Mouse (Mus musculus): ENCODE results near the gene Bcar3.

The Bcar3 gene

DNA sequence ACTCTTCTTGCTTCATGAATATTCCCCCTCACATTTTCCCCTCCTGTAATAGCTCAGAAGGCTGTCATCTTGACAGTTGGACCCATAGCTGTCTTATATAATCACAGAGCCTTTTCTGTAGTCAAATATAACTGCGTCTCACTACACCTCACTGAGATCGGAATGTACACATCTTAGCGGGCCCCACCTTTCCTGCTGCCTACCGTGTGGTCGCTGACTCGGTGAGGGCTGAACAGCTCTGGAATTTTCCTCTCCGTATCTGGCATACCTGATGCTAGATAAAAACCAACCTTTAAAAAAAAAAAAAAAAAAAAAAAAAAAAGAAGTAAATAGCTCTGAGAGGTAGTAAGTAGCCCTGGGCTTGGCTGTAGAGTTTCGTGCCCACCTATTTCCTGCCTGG lies 164.8 kb downstream of the Bcar3 start:
- DNase-seq (ENCODE audit: low spot score): no peak

DNA sequence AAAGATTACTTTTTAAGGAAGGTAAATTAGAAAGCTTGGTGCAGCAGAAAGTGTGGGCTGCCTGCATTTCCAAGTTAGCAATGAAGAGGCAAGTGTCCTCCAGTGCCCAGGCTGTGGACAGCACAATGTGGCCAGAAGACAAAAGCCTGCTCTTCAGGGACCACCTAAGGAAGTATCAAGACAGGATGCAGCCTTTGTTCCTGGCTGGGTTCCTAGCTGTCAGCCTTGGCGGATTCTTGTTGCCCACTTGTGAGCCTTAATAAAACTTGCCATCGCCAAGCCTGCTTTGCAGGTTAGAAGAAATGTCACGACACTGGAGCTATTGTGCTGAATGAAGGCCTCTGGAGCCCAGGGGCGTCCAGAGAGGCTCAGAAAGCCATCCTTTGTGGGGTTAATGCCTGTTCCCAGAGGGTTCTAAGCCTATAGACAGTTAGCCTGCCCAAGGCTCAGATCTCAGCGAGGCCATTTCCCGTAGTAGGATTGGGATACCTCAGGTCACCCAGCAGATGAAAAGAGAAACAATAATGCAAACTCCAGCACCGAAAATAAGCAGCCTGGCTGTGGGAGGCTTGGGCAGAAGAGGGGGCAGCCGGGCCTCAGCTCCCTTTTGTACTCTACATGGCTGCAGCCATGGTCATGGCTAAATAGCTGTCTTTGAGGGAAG lies 167.0 kb downstream of the Bcar3 start:
- no peak for DNase-seq (ENCODE audit: low spot score)

DNA sequence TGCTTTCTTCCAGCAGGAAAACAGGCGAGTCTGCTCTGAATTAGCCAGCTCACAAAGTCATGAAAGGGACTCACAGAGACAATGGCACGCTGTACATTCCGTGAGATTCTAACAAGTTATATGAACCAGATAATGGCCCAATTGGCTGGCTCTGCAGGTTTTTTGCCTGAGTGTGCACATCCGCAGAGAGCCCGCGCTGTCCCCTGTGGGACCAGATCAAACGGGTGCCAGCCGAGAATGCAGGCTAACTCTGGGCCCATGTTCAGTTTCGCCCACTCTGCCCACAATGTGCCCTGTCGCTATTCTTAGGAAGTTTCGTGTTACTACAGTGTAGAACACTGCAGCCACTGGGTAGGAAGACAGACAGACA lies 167.6 kb downstream of the Bcar3 start:
- no peak for DNase-seq (ENCODE audit: low spot score)

DNA sequence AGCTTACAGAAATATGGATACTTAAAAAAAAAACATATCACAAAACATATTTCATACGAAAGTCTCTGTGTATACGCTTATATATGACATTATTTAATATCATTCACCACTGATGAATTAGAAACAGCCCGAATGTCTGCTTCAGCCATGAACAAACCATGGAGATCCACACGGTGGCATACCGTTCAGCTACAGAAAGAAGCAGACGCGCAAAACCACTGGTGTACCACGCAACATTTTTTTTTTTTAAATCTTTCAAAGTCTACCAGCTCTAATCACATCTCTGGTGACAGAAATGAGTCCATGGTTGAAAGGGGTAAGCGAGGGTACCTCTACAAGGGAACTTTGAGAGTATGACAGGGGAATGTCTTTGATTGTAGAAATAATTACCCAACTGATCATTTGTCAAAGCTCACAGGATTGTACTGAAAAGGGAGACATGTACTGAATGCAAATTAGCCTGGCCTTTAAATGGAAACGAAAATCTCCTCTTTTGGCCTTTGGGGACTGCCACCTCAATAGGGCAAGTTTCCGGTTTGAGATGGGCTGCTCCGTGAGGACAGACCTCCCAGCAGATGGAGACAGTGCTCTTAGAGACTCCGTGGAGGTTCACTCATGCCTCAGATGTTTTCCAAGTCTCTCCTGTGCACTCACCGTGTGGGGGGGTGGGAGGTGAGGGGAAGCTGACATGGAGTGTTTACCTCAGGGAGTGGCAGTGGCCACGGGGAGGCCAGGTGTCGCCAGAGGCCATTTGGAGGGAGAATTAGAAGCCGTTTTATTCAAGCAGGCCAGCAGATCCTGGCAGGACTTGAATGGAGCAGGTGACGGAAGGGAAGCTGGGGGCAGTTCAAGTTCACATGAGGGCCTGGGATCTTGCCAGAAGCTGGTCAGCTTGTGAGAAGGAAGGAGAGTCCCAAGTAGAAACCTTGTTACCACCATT lies 168.3 kb downstream of the Bcar3 start:
- DNase-seq (ENCODE audit: low spot score): no peak

DNA sequence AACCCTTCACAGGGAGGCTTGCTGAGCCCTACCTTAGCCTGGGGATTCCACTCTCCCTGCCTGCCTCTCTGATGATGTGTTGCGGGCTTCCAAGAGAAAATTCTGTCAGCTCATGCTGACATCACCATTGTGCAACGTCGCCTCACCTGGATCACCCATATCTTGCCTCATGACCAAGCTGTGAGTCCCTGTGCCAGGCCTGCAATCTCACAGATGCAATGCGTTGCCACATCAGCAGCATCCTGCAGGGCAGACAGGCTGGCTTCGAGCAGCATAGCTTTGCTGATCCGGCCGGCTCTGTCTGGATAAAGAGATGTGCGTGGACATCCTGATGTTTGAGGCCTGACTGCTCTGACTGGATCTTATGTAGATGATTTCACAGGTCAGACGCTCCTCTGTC lies 169.2 kb downstream of the Bcar3 start:
- DNase-seq (ENCODE audit: low spot score): no peak

DNA sequence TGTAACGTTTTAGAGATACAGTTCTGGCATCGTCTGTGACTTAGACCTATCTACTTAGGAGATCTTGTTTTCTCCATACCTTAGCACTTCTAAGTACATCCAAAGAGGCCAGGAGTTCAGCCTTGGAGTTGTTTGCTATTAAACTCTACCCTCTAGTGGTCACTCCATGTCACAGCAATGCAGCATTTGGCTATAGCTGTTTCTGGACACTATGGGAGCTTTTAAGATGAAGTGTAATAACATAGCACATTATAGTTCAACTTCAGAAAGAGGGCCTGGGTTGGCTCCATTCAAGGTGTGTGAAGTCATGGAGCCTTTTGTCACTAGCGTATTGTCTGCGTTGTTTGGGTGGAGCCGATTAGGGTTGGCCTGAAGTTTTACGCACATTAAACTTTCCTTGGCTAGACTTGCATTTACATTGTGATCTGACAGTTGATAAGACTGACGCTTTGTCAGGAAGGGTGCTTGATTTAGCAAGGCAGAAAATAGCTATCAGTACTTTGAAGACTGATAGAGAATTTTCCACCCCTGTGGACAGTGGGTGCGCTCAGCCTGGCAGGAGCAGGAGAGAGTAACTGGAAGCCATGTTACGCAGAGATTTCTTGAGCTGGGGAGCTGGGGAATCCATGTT lies 172.3 kb downstream of the Bcar3 start:
- peak; percentile 75 for DNase-seq (ENCODE audit: low spot score)

DNA sequence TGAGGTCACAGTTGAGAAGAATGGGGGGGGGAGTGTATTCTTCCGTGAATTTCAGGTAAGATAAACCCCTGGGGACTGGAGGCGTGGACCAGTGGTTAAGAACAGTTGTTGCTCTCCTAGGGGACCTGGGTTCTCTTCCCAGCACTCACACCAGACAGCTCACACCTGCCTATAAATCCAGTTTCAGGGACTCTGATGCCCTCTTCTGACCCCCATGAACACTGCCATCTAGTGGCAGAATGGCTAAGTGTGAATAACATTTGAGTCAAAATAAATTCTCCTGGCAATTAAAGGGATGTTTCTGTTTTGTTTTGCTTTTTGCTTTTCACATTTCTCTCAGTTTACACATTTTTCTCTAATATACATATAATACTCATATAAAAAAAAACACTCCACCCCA lies 174.0 kb downstream of the Bcar3 start:
- peak; percentile 50 for DNase-seq (ENCODE audit: low spot score)

DNA sequence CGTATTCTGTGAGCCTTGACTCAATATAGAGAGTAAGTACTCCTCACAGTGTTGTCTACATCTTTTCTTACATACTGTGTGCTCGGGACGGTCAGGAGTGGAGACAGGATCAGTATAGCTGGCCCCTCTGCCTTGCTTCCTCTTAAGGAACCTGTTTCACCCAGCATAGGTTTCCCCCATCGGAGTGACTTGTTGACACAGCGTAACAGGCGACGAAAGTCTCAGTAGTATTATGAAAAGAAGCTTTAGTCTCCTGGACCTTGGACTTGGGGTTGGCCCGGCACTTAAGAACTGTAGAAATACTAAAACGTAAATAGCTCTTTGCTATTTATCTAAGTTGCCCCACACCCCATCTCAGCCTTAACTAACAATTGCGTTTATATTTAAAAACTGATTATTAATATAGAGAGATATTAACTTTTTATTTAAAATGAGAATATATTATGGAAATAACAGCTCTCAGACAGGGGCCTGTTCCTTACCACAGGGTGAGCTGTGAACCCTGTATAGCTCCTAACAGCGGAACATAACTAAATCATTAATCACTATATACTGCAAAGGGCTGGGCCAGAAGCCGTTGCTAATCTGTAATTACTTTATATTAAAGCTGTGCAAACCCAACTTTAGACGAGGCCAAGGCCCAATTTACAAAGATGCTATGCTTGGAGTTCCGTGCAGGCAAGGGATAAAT lies 176.5 kb downstream of the Bcar3 start:
- DNase-seq (ENCODE audit: low spot score): no peak

DNA sequence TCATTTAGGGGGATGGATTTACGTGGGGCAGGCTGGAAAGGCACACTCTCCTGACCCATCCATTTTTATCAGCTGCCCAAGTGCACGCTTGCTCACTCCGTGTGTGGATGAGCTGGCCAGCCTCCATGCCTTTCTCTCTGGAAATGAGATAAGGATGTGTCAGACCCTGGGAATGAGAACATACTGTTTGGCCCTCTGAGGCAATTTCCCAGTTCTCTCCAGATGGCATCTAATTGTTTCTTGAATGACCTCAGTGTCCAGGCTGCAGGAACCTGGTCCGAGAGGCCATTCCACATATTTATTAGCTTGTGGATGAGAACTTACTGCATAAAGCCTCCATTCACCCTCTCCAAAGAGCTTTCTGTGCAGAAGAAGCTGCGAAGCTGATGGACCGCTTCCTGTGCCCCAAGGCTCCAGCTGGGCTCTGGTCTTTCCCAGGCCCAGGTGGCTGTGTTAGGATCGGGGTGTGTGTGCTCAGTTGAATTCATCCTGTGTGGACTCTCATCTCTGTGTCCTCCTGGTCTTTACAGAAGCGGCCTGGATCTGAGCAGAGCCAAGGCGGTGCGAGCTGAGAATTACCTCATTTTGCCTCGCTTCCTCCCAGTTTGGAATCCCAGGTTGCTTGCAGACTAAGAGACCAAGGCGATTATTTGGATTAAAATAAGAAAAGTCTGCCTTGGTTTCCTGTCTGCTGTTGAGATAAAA lies 177.2 kb downstream of the Bcar3 start:
- DNase-seq (ENCODE audit: low spot score): peak; percentile 87

DNA sequence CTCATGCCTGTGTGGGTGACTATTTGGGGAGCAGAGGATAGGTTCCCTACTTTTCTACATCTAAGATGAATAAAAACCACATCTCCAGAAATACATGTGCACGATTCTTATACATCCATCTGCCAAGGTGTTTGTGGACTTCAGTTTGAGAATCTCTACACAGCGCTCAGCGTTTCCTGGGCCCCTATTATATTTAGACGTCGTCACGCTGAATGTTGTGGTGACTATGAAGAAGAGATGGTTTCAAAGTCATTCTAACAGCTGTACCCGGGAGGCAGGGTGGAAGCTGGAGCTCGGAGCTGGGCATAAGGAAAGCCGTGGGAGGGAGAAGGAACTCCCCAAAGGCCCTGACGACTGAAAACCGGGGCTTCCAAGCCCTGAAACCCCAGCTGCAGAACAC lies 178.5 kb downstream of the Bcar3 start:
- DNase-seq (ENCODE audit: low spot score): no peak

DNA sequence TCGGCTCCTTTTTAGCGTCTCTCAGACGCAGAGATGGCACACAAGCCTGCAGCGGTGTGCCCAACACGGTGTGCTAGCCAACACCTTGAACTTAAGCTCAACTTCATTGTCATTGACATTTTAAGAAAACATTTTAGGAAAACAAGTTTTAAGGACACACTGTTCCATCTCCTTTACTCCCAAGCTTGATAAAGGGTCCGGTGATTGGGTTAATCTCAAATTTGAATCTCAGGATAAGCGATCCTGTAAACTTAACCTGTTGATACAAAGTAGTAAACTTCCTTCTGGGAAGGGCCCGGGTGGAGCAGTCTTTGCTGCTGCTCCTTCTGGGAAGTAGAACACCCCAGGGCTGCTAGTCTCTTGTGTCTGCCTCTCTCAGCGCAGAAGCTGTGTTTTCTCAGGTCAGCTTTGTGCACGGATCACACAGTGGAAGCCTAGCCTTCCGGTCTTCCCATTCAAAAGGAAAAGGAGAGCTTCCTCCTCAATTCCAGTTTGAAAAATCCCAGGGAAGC lies 179.6 kb downstream of the Bcar3 start:
- DNase-seq (ENCODE audit: low spot score): no peak

DNA sequence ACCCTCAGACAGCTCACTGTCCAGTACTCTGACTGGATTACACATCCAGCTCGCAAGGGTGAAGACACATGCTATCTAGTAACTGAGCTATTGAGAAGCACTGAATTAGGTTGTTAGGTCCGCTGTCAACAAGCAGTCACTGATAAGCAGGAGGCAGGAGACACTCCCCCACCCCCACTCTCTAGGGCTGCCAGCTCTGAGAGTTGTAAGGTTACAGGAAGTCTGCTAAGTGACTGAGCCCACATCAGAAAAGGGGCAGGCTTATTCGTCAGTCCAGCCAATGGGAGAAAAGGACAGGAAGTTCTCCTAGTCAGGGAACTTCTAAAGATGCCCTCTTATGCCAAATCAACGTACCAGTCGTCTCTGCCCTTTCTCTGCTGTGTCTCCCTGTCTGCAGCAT lies 180.1 kb downstream of the Bcar3 start:
- DNase-seq (ENCODE audit: low spot score): no peak

DNA sequence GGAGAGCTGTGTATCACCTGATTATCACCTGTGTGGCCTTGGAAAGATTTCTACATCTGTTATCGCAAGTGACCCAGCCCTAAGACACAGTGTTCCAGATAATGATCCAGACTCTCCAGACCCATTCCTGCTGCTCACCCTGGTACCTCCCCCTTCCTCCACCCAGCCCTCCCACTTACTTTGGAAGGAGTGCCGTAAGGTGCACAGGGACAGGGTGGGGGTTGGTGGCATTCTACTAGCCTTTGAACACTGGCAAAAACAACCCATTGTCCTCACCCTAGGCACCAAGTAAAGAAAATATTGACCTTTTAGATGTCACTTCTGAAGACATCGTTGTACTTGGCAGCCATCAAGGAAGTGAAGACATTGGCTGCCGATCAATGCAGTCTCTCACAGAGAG lies 180.9 kb downstream of the Bcar3 start:
- DNase-seq (ENCODE audit: low spot score): no peak

DNA sequence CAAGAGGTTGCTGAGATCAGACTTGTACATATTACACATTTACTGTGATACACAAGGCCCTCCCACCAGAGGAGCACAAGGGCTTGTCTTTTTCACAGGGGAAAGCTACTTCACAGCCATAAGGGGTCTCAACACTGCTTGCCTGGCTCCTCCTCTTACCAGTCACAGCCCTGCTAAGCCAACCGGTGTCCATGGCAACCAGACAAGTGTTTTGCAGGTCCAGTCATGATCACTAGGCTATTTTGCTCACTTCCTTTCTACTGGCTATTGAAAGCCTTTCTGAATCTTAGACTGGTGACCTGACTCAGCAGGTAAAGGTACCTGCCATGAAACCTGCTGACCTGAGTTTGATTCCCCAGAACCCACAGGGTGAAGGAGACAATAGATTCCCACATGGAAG lies 181.8 kb downstream of the Bcar3 start:
- peak; percentile 55 for DNase-seq (ENCODE audit: low spot score)

DNA sequence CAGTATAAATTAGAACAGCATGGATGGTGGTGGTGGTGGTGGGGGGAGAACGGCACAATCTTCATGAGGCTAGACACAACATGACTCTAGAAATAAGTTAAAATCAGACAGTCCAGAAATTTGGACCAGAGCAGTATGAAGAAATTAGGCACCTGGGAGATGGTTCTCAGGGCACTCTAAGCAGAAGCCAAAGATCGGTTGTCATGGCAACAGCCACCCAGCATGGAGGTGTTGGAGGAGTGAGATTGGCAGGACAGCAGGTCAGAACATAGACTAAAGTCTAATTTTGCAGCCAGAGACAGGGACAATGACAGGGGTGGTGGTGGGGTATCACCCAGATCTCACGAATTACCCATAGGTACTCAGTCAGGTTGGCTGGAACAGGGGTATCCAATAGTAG lies 182.7 kb downstream of the Bcar3 start:
- DNase-seq (ENCODE audit: low spot score): no peak

DNA sequence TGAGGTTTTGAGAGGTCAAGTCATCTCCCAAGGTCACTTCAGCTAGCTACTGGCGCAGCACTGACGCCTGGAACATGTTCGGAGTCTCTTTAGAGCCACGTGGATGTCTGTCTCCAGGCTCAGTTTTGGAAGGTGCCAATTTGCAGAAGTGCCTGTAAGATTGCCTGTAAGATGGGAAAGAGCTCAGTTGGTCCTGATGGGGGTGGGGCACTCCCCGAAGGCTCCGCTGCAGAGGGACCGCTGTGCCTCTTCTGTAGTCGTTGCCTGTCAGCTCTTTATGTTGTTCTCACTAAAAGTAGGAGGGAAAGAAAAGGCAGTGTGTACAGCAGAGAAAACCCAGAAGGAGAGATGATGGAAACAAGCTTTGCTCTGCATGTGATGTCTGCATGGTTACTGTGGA lies 183.6 kb downstream of the Bcar3 start:
- DNase-seq (ENCODE audit: low spot score): no peak

DNA sequence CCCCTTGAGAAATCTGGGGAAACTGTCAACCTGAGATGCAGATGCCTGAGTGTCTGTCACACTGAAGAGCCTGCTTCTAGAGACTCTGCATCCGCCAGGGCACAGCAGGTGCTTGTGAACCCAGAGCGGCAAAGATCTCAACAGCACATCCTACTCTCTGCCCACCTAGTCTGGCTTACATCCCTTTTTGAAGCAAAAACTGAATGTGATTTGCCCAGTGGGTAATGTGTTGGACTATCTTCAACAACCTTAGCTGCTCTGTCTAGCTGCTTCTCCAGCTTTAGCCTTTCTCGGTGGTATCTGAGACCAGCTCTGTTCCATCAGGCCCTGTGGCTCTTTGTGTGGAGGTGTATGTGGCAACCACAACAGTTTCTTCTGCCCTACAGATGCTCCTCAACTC lies 184.8 kb downstream of the Bcar3 start:
- DNase-seq (ENCODE audit: low spot score): no peak

DNA sequence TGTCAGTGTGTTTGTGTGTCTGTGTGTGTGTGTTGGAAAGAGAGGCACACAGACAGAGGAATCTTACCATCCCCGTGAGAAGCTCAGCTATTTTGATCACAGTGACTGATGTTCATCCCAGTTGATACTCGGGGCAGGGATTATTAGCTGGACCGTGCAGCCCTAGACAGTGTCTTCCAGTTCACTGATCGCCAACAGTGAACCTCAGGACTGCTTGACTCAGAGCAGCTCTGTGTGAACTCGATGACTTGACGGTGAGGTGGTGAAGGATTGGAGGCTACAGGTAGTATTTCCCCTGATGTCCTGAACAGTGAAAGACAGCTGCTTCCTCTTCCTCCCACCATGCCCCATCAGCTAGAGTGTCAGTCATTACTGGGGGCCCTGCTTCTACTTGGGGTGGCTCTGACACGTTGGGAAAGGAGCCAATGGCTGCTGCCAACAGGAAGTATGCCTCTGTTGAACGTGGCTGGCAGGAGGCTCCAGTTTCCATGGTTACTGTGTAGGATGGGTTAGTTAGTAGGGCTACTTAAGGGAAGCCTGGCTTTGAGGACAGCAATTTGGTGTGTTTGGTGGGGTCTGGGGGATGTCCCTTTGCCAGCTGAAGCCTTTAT lies 186.2 kb downstream of the Bcar3 start:
- DNase-seq (ENCODE audit: low spot score): no peak

DNA sequence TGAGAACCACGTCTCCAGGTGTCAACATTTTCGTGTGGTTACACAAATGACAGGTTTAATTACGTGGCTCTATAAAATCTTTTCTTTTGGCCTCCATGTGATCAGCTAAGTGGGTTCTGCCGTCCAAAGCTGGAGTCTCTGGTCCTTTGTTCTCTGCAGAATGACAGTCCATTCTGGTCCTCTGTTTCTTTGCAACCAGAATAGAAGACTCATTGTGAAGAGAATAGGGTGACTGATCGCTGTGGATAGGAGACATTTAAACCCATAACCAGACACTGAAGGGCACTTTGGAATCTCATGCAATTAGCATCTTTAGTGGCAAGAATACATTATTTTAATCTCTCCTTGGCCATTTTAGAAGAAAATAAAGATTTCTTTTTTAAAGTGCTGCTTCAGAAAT lies 187.1 kb downstream of the Bcar3 start:
- DNase-seq (ENCODE audit: low spot score): no peak

DNA sequence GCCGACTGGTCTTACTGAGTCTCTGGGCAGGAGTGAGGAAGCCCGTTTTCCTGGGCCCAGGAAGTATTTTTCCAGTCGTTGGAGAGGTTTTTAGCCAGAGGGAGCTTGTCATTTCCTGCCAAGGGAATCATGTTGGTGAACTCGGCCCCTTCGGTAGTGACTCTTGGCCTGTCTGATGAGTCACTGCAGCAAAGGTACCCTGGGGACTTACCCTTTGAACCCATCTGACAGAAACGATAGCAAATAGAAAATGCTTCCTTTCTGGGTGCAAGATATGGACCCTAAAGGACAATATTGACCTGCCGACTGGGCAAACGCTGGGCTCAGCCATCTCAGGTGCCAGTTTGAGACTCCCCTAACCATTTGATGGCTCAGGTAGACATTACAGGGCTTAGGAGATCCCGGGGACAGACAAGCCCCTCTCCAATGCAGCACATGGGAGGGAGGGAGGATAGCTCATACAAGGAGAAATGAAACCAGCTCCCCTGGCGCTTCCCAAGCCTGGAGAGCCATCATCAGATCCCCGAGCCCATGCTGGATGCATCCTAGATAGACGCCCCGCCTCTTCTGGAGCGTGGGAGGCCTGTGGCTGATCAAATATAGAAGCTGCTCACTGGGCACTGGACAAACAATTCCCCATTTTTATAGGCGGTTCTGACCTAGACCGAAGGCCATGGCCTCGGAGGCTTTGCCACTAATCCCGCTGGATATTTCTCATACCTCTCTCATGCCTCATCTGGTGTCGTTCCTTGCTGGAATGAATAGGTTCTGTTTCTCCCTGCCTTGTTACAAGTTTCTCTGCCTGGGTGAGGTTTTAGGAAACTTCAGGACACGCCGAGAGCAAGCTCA lies 188.2 kb downstream of the Bcar3 start:
- DNase-seq (ENCODE audit: low spot score): no peak

Data from MN1 (cell line).